Mouse (Mus musculus) B cell, adult 67 days (primary cell): ENCODE data around the gene Spats2. TPM values are rescaled to one million over a fixed set of nuclear protein-coding genes. Genes with fewer than 3 reads are reported as not detected.

ENCODE experiments used
- total RNA-seq, 2 experiments: library from RNA; stranded (reverse); gene quantifications; 4 replicates each; pipeline ENCODE4 v1.2.4; 2023

The Spats2 gene
- not detected for total RNA-seq

DNA sequence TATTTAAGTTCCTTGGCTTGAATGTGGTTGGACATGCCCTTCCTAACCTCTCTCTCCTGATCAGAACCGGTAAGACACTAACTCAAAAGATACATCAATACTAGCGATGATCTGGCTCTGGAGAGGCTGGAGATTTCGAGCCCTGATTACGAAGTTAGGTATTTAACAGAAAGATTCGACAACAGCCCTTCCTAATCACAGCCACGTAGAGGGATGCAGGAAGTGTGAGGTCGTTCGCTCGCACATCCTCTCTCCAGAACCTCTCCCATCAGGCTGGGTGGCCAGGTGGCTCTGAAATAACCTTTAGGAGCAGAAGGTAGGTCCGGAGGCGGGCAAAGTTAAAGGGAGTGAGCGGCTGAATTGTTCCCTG is at the start of gene Spats2:
TSS of gene Spats2 (plus strand) at position 206 of the 370 bp plus-strand sequence.

DNA sequence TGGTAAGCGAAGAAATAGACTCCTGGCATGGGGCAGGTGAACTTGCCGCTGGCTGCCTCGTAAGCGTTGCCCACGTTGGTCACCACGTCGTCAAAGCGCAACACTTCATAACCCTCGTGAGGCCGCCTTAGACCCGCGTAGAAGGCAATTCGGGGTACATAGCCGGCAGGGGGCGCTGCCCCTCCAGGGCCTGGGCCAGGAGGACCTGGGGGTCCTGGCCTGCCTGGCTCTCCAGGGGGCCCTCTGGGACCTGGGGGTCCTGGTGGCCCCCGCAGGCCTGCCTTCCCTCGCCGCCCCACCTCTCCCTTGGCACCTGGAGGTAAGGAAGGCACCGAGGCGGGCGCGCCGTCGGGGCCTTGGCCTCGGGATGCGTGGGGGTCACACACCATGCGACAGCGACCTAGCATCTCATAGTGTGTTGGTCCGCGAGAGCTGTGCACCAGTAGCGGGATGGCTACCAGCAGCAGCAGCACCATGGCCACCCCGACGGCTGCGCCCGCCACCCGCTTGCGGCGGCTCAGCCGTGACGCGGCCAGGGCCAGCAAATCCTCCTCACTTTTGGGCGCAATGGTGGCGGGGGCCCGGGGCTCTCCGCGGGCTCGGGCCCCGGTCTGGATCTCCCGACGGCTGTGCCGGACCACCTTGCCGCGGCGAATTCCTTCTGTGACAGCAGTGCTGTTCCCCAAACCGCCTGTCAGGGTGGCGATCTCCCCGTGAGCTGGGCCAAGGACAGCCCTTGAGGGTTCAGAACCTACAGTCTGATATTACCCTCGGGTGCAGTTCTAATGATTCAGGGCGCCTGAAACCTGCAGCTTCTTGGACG is 38.3 kb upstream of the Spats2 start, which contains the start of gene C1ql4:
TSS of gene C1ql4 (minus strand) at position 565 of the 823 bp plus-strand sequence.

GRCm38 (mm10) chr15:99092870-99093269 is 32.8 kb upstream of the Spats2 start, which contains the start of gene Dnajc22:
Dnajc22 (plus strand) TSS chr15:99093170.

GRCm38 (mm10) chr15:99224208-99224911 is 98.6 kb downstream of the Spats2 start, which contains the start of gene Kcnh3:
Kcnh3 (plus strand) TSS chr15:99224861.

DNA sequence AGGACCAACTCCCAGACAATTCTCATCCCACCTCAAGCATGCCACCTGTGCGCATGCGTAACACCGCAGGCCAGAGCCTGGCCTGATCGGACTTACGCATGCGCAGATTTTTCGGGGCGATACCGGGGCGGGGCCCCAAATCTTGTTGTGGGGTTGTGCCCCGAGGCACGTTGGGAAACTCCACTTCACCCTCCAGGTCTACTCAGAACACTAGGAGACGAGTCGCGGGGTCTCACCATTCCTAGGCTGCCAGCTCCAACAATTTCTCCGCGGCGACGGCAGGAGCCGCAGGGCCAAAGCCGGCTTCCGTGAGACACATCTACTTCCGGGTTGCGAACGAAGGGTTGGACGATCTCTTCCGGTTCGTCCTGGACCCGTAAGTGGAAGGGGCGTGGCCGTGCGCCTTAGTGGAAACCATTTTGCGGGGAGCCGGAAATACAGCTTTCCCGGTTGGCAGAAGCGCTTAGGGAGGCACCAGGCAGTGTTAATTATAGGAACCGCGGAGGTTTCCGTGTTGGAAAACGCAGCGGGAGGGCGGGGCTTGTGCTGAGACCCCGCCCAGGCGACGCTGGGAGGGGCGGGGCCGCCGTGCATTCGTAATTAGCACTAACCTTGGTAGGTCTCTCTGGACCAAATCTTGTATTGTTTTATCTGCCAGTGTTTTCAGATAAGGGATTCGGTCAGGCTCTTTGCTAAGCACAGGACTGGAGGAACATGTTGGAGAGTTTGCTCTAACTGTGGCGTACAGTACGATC is 126.1 kb downstream of the Spats2 start, which contains the start of gene Mcrs1:
TSS of gene Mcrs1 (minus strand) at position 336 of the 755 bp plus-strand sequence.

Other genes starting within 250 kb of the Spats2 start
- 10 to 100 TPM; 19.5 to 22.6 TPM for gene Rhebl1, start 231.4 kb upstream of the Spats2 start, total RNA-seq
- gene Dhh, start 227.4 kb upstream of the Spats2 start, total RNA-seq, result under 1 TPM in 1 of 2 experiments, not detected in 1; 0.65 TPM
- gene Lmbr1l, start 207.7 kb upstream of the Spats2 start, total RNA-seq, result 100 to 1,000 TPM; 266 to 275 TPM
- gene Tuba1b, start 191.4 kb upstream of the Spats2 start, total RNA-seq, result 100 to 1,000 TPM; 145 to 154 TPM
- not detected for gene Gm49450, start 172.4 kb upstream of the Spats2 start, total RNA-seq
- 100 to 1,000 TPM in 1 of 2 experiments, 10 to 100 TPM in 1; 83.7 to 117 TPM for gene Tuba1a, start 172.2 kb upstream of the Spats2 start, total RNA-seq
- gene Tuba1c, start 96.0 kb upstream of the Spats2 start, total RNA-seq, result 10 to 100 TPM; 53.7 to 71.4 TPM
- gene Prph, start 70.7 kb upstream of the Spats2 start, total RNA-seq, result not detected
- under 1 TPM; 0.23 to 0.42 TPM for gene Troap, start 51.3 kb upstream of the Spats2 start, total RNA-seq
- not detected for gene C1ql4, start 38.1 kb upstream of the Spats2 start, total RNA-seq
- gene Dnajc22, start 32.7 kb upstream of the Spats2 start, total RNA-seq, result not detected
- gene Kcnh3, start 98.9 kb downstream of the Spats2 start, total RNA-seq, result 1 to 10 TPM; 2.4 to 4.1 TPM
- gene Mcrs1, start 126.0 kb downstream of the Spats2 start, total RNA-seq, result 100 to 1,000 TPM; 103 to 112 TPM
- 10 to 100 TPM; 21.3 to 29.8 TPM for gene Prpf40b, start 169.2 kb downstream of the Spats2 start, total RNA-seq
- gene Fam186b, start 170.0 kb downstream of the Spats2 start, total RNA-seq, result not detected
- gene Fmnl3, start 244.6 kb downstream of the Spats2 start, total RNA-seq, result 100 to 1,000 TPM; 129 to 150 TPM